Mouse (Mus musculus) lung, postnatal 14 days (tissue): Measurements from ENCODE around the gene Taldo1.
A peak's percentile ranks its signal among the peaks of the same experiment; 100 is the strongest.

Source experiments
- DNase-seq: peaks from one replicate; pipeline ENCODE4 v3.0.0; 2021

Gene Taldo1

DNA sequence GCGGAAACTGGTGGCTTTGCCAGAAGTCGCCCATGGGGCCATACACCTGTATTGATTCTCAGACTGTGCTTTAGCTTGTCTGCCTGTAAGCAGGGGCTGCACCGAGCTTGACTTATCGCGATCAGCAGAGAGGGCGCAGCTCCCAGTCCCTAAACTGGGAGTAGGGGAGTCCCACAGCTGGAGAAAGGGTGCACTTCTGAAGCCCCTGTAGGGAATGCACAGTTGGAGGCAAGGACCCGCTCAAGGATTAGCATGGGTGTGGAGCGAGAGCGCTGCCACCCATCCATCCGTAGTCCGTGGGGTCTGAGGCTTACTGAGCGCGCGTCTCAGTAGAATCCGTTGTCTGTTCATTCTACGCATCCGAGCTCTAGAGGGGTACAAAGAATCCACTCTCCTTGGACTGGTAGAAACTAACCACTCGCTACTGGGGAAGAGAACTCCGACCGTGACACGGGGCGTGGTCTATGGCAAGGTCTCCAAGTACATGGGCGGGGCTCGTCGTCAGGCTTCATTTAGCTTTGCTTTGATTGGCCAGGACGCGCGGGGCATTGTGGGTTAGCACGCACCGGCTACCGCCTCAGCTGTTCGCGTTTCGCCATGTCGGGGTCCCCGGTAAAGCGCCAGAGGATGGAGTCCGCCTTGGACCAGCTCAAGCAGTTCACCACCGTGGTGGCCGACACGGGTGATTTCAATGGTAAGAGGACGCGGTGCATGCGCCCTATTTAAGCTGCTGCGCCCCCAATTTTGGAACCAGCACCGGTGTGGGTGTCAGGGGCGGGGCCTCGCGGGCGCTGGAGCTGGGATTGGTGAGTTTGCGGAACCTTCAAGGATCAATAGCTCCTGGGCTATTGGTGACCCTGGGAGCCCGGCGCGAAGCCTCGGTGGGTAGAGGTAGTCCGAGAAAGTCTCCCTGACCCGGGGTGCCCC, at the start of gene Taldo1:
TSS of gene Taldo1 (plus strand) at position 575 of the 927 bp plus-strand sequence.
- DNase-seq = peak; percentile 96

DNA sequence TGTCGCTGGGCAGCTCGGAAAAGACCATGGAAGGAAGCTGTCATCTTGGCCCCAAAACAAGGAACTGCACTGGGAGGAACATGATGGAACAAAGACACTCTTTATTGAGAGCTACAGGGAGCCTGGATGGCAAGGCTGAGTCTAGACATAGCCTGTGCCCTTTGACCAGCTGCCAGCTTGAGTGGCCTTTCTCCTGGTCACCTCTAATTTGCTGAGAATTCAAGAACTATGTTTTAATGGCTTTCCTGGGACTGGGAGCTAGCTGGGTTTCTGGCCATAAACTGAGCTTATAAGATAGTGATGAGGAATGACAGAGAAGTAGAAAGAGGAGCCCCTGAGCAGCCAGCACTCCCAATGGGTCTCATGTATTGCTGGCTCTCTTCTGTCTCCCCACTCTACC, 48.8 kb upstream of the Taldo1 start:
- DNase-seq = no peak

DNA sequence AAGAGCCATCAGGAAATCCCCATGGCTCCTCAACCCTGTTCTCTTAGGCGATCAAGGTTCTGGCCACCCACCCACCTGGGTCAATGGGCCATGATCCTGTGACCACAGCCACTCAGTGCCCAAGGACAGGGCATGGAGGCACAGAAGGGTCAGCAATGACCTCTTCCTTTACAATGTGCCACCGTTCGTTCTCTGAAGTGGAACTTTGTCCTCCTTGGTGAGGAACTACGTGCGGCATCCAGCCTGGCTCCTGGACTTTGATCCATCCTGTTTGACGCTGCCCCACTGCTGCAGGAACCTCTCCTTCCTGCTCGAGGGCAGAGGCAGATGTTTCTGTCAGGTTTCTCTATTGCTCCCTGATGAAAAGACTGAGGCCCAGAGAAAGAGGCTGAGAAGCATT, 48.3 kb upstream of the Taldo1 start:
- no peak for DNase-seq

DNA sequence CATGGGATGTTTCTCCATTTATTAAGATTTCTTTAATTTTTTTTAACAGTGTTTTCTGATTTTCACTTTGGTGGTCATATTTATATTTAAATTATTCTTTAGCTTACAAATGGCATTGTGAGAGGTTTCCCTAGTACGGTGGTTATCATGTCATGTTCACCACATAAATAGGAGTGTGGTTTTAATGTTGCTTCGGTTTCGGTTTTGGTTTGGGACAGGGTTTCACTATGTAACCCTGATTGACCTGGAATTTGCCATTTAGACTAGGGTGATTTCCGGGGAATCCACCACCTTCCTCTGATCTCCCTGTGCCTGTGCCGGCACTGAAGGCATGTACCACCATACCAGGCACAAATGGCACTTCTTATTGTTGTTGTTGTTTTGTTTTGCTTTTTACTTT, 47.2 kb upstream of the Taldo1 start:
- no peak for DNase-seq

DNA sequence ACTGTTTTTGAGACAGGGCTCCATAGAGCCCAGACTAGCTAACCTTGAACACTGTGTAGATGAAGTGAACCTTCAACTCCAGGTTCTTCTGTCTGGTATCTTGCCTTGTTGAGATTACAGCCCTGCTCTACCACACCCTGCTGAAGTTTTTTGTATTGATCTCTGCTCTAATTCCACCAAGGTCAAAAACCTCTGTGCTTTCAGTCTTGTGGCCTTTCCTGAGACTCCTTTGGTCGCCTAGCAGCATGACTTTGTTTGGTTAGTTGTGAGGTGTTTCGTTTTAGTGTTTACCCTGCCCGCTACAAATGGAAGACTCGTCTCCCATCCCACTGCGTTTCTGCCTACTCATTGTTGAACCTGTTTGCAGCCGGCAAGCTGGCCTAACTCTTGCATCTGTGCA, 40.9 kb upstream of the Taldo1 start:
- no peak for DNase-seq

DNA sequence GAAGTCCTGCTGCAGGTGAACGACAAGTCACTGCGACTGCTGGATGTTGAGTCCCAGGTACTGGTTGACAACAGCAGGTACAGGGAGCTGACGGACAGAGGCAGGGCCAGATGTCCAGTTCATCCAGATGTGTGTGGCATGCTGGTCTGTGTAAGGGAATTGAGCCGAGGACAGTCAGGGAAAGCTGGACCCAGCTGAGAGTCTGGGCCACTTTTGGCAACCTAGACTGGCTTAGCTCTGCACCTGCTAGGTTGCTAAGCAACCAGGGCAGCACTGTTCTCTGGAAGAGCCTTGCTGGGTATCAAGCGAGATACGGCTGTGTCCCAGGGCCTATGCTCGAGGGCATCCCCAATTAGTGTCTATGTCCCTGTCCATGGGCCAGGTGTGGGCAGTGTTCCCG, 36.9 kb upstream of the Taldo1 start:
- no peak for DNase-seq

DNA sequence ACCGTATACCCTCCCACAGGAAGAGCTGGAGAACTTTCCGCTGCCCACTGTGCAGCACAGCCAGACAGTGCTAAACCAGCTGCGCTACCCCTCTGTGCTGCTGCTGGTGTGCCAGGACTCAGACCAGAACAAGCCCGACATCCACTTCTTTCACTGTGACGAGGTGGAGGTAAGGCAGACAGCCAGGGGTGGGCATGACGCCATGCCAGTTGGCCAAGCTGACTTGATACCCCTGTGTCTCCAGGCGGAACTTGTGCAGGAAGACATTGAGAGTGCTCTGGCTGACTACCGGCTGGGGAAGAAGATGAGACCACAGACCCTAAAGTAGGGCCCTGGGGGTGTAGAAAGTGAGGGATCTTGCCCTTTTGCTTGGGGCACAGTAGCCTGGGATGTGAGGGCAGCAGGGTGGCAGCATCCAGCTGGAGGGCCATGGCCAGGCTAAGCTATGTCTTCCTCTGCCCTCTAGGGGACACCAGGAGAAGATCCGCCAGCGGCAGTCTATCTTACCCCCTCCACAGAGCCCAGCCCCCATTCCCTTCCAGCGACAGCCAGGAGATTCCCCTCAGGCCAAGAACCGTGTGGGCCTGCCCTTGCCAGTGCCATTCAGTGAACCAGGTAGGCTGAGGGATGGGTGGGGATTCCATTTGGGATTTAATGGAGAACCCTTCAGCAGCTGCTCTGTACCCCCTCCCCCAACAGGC, 36.2 kb upstream of the Taldo1 start:
- no peak for DNase-seq

DNA sequence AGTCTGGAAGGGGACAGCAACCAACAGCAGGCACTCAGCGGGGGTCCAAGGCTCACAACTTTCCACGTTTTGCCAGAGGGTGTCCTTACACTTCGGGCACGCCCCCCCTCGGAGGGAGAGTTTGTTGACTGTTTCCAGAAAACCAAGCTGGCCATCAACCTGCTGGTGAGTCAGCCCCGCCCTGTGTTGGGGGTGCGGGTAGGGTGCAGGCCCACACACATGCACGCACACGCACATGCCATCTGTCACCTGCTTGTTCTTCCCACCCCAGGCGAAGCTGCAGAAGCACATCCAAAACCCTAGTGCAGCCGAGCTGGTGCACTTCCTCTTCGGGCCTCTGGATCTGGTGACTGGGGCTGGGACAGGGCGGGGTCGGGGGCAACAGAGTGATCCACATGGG, 35.0 kb upstream of the Taldo1 start:
- no peak for DNase-seq

DNA sequence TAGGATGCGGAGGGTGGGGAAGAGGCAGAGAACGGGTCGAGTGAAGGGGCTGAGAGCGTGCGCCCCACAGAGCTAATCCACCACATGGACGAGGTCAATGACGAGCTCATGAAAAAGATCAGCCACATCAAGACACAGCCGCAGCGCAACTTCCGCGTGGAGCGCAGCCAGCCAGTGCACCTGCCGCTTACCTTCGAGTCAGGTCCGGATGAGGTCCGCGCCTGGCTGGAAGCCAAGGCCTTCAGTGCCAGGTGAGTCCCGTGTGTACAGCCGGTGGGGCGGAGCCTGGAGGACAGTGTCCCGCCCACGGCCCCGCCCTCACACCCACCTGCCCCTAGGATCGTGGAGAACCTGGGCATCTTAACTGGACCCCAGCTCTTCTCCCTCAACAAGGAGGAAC, 30.5 kb upstream of the Taldo1 start:
- peak; percentile 56 for DNase-seq

DNA sequence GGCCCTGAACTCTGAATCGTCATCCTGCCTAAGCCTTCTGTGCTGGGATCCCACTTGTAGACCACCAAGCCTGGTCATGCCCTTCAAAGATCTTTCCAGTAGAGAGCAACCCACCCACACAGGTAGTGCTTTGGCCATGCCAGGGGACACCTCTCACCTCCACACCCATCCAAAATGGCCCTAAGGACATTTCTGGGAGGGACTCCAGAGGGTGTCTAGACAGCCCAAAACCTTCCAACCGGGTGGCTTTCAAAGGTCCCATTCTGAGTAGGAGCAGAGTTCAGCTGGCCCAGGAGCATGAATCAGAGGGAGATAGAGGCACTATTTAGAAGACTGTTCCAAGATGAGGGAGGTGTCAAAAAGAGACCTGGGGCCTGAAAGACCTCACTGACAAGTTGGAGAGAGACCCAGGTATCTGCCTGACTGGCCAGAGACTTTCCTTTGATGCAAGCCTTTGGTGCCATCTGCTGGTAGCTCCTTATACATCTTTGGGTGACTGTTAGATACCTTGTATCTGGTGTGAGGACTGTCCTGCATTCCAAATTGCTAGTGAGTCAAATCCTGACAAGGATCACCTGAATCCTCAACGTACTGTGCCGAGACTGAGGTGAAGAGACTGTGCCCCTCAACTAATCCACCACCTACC, 28.8 kb upstream of the Taldo1 start:
- DNase-seq = peak; percentile 83

DNA sequence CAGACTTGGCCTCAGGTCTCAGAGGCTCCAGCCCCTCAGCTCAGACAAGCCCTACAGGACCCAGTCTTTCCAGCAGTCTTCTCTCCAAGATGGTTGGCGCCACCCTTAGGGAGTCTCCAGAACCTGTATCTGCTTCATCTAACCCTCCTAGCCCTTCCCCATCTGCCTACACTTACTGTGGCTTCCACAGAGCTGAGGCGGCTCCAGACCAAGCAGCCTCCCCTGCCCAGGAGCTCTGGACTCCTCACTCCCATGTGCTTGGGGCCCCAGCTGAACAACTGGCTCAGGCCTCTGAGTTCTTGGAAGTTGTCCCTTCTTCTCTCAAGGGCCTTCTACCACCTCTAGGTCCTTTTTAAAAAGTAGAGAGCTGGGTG, 28.3 kb upstream of the Taldo1 start:
- DNase-seq = no peak

DNA sequence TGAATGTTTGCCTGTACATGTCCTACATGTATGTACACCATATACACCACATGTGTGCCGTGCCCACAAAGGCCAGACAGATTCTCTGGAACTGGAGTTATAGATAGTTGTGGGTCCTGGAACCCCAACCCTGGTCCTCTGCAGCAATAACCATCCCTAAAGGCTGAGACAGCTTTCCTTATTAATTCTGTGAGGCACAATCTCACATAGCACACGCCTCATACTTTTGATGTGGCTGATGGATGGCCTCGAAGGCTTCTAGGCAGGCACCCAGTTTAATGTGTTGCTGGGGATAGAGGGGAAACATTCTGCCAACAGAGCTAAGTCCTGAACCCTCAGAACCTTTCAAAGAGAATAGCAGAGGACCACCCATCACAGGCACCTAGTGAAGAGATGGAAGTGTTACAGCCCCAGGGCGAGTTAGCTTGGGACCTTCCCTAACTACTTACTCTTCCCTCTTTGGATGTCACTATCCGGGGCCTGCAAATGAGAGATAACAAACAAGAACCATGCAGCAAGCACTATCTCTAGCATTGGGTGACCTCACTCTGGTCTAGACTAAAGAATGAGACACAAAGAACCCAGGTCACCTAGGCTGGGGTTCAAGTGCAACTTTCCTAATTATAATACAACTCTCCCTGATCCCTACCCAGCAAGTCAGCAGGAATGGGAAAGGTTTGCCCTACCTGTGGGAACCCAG, 27.5 kb upstream of the Taldo1 start:
- no peak for DNase-seq

DNA sequence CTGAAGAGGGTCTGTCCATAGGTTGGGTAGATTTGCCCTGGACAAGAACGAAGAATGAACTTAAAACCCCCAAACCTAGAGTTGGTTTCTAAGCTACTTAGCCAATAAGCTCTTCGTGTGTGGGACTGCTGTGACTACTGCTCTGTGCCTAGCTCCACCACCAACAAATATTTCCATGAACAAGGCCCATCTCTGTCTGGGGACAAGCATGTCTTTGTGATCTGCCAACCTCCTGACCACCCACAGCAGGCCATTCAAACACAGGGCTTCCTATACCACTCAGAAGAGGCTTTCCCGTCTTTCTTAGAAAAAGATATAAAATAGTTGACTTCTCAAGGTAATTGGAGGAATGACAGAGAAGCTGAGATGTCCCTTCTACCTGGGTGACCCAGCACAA, 27.0 kb upstream of the Taldo1 start:
- no peak for DNase-seq

DNA sequence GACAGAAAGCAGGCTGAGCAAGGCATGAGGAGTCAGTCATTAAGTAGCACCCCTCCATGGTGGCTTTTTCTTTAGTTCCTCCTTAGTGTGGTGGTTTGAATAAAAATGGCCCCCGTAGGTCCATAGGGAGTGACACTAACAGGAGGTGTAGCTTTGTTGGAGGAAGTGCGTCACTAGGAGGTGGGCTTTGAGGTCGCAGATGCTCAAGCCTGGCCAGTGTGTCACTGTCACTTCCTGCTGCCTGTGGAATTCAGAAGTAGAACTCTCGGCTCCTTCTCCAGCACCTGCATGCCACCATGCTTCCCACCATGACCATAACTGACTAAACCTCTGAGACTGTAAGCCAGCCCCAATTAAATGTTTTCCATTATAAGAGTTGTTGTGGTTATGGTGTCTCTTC, 24.6 kb upstream of the Taldo1 start:
- DNase-seq = no peak

DNA sequence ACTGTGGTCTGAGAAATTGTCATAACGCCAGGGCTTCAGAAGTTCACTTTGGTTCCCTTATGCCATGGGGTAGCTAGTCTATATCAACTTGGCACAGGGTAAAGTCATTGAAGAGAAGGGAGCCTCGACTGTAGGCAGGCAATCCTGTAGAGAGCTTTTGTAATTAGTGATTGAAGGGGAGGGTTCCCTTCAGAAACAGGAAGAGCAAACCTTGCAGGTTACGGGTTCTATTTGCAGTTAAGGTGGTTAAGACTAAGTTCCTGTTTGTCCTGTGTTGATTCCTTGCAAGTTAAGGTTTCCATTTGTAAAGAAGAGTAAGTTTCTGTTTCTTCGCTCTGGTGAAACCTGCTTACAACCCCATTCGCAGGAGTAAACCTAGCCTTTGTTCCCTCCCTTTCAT, 22.1 kb upstream of the Taldo1 start:
- DNase-seq = no peak

DNA sequence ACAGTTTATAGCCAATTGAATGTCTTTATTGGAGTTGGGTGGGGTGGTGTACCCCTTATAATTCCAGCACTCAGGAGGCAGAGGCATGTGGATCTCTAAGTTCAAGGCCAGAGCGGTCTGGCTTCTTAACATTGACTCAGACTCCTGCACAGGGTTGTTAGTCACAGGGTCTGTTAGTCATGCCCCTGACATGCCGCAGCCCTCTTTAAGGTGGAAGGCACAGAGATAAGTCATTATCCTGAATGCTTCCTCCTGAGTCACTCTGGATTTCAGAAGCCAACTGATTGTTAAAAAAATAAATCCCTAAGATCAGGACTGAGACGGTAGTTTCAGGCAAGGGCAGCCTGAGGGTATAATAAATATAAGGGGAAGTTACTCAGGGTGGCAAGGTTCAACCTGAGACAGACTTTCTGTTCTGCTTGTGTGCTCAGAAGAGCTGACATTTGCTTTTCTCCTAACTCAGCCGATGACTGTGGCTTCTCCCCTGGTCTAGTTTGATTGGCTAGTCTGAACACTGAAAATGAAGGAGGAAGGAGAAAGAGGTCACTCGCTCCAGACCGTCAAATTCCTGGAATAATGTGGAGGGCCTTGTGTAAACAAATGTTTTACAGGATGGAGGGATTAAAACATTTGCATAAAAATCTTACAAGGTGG, 19.9 kb upstream of the Taldo1 start:
- no peak for DNase-seq

DNA sequence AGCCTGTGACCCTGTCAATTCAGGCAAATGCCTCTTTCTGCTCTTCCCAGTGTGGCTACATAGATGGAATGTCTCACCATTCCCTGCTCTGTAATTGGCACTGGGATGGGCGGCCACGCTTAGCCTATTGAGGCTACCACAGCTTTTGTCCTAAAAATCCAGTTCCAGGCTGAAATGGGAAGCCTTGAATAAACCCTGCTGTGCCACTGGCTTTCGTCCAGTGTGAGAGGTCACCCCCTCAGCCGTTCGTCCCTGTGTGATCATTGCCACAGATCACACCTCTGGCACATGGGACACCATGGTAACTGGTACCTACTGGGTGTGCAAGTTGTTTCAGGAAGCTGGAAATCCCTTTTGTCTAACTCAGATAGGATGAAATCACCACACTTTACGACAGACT, 18.4 kb upstream of the Taldo1 start:
- no peak for DNase-seq

DNA sequence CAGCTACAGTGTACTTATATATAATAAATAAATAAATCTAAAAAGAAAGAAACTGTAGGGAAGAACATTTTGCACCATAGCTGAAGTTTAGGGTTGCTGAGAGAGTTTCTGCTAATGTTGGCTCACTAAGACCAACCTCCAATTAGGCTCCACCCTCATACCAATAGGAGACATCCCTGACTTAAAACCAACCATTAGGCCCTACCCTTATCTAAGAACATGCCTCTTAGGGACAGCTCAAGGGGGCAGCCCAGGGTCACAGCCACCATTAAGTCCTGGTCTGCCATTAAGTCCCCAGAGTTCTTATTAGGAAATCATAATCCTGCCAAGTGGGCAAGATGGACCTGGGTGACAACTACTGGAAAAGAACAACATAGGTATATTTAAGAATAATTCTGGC, 17.6 kb upstream of the Taldo1 start:
- DNase-seq = no peak

DNA sequence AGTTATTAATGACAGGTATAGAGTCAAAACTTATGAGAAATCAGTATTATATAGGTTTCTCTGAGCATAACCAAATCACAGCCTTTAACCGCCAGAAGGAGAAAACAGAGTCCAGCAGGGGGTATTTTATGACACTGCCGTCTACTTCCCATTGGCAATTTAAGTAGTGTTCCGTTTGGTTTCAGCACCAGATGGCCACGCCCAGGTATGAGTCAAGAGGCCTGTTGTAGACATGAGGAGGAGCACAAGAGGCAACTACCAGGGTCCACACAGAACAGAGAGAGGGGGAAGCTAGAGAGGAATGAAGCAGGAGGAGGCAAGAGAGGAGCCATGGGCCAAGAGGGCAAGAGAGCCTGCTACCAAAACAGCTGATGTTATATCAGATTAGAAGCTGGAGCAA, 12.4 kb upstream of the Taldo1 start:
- no peak for DNase-seq

DNA sequence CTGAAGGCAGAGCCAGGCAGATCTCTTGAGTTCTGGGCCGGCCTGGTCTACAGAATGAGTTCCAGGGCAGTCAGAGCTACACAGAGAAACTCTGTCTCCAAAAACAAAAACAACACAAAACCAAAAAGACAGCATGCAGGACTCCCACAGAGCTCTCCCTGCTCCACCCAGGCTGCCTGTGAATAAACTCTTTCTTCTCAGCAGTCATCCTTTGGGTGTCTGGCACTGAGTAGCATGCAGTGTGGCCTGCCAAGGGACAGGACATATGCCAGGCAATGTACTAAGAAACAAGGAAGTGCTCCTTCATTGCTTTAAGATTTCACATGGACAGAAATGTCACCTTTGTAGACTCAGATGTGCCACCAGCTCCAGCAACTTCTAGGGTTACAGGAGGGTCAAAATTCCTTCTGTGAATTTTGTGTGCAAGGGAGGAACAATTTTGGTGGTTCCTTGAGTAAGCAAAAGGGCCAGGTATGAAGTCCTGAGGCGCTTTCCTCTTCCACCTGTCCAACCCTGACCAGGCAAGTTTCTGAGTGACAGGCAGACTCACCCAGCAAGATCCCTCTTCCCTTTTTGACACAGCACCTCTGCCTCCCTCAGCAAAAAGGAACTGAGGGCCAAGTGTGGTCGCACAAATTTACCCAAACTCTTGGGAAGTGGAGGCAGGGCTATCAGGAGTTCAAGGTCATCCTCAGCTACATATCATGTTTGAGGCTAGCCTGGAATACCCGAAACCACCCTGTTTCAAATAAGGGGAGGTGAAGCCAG, 10.7 kb upstream of the Taldo1 start:
- DNase-seq = no peak

DNA sequence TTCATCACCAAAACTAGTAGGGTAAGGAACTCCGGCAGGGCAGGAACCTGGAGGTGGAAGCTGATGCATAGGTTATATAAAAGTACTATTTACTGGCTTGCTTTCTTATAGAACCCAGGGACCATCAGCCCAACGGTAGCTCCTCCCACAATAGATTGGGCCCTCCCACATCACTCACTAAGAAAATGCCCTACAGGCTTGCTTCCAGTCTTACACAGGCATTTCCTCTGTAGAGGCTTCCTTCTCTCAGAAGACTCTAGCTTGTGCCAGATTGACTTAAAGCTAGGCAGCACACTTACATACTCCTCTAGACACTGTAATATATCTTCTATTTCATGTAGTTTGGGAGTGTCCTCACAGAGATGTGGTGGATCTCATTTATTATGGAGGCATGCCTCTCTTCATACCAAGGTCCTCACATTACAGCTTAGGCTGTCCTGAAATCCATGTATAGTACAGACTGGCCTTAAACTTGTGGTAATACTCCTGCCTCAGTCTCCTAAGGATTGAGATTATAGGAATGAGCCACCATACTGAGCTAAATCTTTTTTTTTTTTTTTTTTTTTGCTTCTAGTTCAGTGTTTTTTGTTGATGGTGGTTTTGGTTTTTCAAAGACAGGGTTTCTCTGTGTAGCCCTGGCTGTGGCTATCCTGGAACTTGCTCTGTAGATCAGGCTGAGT, 4.1 kb upstream of the Taldo1 start:
- no peak for DNase-seq
